Mouse (Mus musculus): Measurements from ENCODE around the gene Brwd1.

DNA sequence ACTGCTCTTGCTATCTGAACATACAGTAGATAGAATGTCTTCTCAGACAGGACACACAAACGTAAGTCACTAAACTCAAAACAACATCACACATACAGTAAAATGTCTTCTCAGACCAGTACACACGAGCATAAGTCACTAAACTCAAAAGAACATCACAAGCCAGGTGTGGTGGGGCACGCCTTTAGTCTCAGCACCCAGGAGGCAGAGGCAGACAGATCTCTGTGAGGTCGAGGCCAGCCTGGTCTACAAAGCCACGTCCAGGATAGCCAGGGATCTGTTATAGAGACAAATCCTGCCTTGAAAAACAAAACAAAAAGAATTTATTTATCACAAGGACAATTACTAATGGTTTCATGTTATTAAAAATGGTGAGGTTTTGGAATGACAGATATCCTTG, 56.1 kb downstream of the Brwd1 start:
- no peak for TF ChIP-seq CTCF (IDR thresholded peaks at IDR 0.05; ENCODE audit: extremely low read depth, insufficient read length, insufficient replicate concordance, low read depth, low read length)
- TF ChIP-seq POLR2A (IDR thresholded peaks at IDR 0.05; ENCODE audit: low read depth, low read length) = no peak

Data from small intestine, adult 2 months (tissue).